Mouse (Mus musculus) urinary bladder, postnatal 10 days (tissue): Measurements from ENCODE around the gene Dlx5.

ENCODE experiments used
- DNase-seq: peaks from one replicate; pipeline ENCODE4 v3.0.0; 2022; ENCODE audit warnings: low spot score

Dlx5 gene

DNA sequence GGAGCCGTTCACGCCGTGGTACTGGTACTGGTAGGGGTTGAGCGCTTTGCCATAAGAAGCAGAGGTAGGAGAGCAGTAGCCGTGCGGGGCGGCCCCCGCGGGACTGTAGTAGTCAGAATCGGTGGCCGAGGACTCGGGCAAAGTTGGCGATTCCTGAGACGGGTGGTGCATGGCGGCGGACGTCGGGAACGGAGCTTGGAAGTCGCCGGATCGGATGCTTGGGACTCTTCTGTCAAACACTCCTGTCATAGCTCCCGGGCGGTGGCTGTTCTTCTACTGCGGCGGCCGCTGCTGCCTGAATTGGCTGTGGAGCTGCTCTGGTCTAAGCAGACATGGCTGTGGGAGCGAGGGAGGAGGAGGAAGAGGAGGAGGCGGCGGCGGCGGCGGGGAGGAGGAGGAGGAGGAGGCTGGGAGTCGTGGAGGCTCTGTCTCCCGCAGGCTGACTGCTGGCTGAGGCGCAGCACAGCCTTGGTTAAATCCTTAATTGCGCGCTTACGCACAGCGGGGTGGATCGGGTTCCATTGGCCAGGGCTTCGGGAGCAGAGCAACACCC, at the start of gene Dlx5:
Gene Dlx5, minus strand, starts transcription at position 448 of the 553 bp plus-strand sequence.
- no peak for DNase-seq

DNA sequence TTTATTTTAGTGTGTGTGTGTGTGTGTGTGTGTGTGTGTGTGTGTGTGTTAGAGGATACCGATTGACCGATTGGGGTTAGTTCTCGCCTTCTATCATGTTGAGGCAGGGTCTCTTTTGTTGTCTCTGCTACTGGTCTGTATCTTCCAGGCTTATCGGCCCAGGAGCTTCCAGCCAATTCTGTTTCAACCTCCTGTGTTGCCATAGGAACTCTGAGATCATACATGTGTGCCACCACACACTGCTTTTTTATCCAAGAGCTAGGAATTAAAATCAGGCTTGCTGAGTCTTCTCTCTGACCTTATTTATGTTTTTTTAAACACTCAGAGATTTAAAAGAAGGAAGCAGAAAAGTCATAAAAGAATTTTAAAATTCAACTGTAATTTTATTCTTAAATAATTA, 49.6 kb upstream of the Dlx5 start:
- DNase-seq, result no peak

DNA sequence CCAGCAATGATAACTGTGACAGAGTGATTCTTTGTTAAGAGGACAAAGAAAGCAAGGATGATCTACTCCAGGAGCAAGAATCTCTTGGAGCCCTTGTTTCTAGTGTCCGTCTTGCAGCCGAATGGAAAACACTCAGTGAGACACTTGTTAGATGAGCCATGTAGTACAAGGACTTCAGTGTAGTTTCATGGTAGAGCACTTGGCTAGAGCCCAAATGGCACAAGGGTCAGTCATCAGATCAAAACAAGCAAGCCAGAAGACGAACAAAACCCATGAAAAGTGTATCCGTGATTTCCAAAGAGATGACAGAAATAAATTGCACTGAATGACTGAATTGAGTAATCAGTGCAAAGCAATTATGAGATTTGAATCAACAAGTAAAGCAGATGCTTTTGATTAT, 48.9 kb upstream of the Dlx5 start:
- no peak for DNase-seq

DNA sequence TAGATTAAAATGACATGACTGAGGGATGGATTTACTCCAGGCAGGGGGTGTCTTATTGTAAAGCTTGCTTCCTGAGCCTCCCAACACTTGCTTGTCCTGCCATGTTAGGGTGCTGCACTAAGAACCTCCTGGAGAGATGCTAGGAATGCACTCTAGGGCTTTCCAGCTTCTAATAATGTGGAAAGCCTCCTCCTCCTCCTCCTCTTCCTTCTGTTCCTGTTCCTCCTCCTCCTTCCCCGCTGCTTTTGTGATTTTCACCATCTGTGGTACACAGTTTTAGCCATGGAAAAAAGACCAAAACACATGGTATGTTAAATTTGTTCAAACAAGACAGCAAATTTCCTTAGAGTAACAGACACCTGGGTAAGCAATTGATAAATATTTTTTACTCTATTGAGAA, 43.4 kb upstream of the Dlx5 start:
- no peak for DNase-seq

DNA sequence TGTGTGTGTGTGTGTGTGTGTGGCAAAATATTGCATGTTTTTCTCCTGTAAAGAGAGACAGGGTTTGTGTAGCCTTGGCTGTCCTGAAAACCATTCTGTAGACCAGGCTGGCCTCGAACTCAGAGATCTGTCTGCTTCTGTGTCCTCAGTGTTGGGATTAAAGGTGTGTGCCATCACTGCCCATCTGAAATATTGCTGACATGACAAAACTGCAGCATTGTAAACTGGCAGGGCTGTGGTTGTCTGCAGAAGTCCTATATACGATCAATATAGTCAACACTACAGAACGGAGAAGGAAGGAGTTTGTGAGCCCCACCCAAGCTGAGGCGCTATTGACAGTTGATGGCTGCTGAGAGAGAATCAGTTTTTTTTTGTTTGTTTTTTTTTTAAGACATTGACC, 35.4 kb upstream of the Dlx5 start:
- no peak for DNase-seq

DNA sequence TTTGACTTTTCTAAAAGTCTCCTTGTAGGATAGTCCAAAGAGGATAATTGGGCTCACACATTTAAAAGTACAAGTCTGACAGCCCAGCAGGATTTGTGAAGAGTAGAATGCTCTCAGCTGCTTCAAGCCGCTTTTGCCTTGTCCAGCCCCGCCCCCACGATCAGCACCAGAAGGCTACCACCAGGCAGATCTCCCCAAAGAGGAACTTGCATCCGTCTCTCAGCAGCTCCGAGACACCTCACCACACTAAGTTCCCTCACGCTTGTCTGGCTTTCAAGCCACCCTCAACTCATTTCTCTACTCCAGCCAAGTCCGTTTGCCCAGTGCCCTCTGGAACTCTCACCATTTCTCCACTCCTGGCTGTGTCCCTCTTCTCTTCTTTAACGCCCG, 33.6 kb upstream of the Dlx5 start:
- DNase-seq, result no peak

DNA sequence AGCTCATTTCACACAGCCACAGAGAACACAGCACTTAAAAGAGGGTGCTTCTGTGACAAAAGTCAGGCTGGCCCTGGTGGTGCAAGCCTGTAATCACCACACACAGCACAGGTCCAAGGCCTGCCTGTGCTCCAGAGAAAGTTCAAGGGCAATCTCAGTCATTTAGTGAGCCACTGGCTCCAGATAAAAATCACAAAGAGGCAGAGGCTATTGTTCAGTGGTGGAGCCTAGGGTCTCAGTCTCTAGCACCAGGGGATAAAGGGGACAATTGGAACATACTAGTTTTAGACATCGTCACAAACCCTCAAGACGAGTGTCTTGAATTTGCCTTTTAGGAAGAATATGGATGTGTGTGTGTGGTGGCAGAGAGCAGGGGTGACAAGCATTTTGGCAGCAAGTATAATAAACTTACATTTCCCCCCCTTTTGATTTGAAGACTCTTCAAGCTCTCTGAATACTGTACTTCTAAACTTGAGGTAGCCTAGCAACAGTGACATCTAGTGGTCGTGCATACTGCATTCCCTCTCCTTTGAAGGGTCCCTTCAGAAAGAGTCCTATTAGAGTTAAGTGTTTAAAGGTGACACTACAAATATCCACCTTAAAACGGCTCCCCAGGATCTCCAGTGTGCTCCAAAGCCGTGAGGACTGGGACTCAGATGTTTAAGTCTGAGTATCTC, 33.1 kb upstream of the Dlx5 start:
- no peak for DNase-seq

DNA sequence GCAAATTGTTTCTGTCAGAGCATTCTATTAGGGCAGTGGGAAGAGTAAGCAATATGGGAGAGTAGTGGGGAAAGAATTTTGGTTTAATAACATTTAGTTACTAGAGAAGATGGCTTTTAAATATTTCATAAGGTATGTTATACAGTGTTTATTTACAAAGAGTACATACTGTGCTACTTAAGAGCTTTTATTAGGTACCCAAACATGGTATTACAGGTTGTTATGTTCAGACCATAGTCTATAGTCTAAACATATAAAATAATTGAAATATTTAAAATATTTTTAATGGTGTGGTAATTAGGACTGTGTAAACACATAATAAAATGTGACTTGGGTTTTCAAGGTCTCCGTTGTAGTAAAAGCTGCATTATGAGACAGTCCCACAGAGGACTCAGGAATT, 32.4 kb upstream of the Dlx5 start:
- DNase-seq, result no peak

DNA sequence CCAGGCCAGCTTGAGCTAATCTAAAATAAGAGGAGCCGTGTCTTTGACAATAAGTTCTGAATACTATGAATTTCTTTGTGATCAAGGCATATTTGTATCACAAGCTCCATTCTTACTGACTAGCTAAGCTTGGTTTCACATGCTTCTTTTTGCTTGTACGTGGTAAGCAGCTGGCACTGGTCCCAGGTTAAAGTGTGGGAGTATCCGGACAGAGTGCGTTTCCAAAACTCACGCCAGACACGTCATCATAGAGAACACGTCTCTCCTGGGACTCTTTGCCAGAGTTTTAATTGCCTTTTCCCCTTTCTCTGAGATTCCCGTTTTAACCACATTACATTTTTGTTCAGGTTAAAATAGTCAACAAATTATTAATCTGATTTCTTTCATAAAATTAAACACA, 27.7 kb upstream of the Dlx5 start:
- no peak for DNase-seq

DNA sequence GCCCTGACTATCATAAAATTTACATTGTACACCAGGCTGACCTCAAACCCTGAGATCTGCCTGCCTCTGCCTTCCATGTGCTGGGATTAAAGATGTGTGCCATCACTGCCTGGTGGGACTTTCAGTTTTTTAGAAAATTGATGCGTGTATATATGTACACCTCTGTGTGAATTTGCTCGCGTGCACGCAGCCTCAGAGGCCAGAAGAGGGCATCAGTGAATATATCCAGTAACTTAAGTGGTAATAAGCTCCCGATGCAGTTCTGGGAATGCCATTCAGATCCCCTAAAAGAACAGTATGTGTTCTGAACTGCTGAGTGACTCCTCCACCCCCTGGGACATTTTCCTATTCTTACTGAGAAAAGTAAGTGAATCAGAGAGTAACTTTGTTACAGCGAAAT, 8.2 kb upstream of the Dlx5 start:
- DNase-seq, result no peak

DNA sequence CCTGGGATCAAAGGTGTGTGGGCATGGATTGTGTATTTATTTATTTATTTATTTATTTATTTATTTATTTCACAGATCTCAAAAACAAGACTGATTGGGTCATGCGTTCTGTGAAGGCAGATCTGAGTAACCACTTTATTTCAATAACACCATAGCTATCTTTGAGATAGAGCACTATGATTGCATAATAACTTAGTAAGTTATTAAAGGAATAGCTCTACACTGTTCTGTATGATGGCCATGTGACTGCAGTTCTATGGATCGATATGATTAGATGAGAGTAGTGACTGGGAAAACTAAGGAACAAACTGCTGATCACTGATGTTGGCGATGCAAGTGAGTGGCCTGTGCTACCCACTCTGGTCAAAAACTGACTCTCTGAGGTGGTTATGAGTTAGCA, 4.3 kb upstream of the Dlx5 start:
- DNase-seq, result no peak

DNA sequence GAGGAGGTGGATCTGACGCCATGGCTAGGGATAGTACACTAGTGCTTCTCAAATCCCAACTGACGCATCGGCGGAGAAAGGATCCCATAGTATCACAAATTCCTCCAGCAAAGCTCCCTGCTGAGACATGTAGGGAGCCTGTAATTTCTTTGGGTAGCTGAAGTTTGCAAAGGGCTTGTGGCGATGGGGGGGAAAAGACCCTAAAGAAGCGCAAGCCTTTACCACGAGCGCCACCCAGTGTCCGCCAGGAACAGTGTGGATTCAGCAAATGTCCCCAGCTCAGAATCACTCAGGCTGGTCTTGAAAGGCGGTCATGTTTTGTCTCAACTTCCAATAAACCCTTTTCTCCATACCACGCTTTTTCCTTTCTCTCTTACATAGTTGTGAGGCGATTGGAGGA, 3.0 kb upstream of the Dlx5 start:
- no peak for DNase-seq

DNA sequence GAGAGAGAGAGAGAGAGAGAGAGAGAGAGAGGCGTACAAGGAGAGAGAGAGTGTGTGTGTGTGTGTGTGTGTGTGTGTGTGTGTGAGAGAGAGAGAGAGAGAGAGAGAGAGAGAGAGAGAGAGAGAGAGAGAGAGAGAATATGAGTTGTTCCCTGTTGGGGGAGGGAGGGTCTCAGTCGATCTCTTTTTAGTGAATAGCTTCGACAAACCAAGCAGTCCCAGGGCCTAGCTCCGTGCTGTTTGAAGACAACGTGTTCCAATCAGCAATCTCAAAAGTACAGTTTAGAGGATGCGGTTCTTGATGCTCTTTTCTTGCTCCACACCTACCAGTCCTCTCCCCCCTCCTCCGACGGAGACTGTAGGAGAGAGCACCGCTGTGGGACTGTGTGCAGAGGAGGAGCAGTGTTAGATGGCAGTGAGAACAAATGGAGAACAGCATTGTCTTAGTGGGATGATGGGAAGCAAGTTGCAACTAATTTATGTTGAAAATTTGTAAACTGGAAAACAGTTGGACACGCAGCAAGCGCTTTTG, 447 bp upstream of the Dlx5 start:
- no peak for DNase-seq

DNA sequence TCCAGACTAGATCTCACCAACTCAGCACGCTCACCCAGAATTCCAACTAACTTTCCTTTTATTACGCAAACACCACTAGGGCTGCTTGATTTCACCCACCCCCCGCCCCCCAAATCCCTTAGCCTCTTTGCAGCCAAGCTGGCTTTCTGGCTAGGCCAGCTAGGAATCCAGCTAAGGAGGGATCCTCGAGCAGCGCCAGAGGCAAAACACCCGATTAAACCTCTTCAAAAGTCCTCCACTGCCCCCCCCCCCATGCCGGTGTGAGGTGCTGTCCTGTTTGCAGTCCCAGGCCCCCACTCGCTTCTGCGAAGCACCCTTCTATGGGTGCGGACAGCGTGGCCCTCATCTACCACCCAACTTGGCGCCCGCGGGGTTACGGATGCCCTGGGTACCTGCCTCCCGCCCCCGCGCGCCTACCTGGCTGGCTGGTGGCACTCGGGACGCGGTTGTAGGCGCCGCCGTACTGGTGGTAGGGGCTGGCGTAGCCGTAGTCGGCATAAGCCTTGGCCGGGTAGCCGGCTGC, 709 bp downstream of the Dlx5 start:
- no peak for DNase-seq

DNA sequence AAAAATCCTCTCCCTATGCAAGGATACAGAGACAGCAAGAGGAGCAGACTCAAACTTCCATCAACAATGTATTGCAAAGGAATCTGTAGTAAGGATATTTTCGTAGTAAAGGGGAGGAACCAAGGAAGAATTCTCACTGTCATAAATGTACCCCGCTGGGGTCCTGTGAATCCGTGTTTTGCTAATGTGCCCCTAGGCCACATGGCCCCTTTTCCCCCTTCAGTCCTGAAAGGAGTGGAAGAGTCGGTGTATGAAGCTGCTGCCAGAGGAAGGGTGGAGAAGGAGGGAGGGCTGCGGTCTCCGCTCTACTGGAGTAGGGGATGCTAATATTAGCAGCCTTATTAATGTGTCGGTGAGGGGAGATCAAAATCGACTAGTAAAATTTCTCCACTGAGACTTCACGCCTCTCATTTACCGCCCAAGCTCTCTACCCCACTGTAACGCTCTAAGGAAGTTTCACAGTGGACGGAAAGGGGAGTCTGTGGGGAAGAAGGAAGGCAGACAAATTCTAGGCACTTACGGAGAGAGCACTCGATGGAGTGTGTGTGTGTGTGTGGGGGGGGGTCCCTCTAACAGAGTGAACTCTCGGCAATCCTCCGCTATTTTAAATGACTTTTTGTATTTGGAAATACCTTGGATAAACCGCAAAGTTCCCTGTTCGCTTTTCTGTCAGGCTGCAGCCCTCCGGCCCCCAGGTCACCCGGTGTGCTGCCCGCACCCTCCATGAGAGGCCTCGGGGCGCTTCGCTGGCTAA, 1.3 kb downstream of the Dlx5 start:
- DNase-seq, result no peak

DNA sequence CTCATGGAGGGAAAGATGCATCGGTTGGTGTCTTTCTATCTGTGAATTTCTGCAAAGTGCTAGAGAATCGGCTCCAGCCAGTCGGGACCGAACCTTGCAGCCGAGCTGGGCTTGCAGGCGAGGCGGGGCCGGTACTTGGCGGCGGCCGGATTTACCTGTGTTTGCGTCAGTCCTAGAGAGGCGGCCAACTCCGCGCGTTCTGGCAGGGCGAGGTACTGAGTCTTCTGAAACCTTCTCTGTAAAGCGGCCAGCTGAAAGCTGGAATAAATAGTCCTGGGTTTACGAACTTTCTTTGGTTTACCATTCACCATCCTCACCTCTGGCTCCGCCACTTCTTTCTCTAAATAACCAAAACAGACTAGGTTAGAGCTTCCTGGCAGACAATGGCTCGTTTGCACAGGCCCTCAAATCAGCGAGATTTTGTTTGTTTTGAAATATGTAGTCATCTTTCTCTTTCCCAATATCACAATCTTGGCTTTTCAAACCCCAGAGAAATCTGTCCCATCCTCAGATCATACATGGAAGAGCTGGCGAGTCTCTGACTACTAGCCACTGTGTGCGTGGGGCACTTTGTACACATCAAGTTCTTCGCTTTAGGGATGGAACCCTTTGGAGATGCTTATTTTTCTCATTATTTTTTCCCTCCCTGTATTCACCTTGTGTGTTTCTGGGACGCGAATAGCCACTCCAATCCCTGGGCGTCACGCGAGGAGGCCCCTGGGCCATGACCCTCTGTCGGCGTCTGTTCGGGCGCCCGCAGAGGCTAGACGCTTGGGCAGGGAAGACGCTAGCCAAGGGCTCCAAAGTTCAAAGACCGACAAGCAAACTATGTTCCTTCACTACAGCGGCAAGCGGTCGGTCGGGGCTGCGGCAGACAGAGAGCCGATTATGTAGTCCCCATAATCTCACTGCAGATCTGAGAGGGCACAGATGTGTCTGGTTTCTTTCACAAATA, 2.2 kb downstream of the Dlx5 start:
- DNase-seq, result no peak

DNA sequence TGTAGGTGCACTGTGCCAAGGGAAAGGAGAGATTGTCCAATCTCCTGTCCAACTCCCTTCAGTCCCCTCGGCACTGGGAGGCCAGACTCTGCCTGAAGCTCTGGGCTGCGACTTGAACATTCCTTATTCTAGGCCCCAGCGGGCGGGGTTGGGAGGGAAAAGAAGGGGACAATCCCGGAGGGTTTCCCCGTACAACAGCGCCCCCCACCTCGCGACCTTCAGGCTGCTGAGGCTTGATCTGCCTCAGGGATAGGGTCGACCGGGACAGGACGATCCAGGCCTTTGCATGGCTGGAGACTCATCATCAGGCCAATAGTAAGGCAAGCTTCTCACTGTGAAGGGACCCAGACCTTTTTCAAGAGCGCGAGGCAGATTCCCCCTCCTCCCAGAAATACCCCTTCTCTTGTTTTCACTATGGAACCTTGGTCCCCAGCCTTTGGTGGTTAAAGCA, 3.0 kb downstream of the Dlx5 start:
- DNase-seq, result no peak

DNA sequence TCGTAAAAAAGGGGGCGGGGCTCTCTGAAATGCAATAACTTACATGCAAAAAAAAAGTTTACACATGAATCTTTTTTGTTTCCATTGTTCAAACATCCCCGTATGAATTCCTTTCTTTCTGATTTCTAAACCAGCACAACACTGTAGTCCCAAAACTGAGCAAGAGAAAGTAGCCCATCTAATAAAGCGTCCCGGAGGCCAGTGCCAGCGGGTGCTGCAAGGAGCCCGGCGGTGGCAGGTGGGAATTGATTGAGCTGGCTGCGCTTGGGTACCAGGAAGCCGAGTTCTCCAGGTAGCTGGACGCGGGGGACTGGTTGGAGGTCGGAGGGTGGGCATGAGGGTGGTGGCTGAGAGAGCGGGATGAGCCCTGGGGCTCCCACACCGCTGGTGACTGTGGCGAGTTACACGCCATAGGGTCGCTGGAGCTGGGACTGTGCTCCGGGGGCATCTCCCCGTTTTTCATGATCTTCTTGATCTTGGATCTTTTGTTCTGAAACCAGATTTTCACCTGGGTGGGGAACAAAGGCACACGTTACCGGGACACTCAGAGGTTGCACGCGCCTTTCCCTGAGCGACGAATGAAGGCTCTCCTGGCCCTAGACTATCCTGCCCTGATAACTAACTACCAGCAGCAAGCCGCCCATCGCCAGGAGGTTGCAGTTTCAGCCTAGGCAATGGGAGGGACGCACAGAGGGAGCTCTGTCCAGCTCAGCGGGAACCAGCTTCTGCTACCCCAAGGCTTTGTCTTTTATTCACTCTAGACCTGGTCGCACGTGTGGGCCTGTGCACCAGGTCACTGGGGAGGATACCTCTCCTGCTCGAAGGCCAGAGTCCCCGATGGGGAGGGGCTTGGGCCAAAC, 3.7 kb downstream of the Dlx5 start:
- no peak for DNase-seq

DNA sequence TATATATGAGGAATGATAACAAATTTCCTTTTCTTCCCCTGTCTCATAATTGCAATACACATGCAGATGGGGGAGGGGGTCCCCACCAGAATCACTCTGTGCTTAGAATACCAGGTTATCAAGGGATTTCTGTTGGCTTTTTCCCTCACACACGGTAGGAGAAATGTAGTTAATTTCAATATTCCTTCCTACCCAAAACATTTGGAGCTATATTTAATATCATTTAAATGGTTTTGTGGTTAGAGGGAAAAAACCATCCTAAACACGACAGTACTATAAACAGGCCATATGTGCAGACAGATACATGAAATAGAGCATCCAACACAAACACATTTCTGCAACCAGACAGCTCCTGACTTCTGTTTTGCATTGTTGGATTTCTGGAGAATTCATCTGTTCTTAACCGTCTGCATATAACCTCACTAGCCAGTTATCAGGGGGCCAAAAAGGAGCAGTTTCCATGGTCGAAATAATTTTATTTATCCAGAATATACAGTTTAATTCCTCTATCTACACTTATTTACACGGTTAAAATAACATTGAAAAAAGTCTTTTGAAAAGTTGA, 4.5 kb downstream of the Dlx5 start:
- DNase-seq, result no peak

DNA sequence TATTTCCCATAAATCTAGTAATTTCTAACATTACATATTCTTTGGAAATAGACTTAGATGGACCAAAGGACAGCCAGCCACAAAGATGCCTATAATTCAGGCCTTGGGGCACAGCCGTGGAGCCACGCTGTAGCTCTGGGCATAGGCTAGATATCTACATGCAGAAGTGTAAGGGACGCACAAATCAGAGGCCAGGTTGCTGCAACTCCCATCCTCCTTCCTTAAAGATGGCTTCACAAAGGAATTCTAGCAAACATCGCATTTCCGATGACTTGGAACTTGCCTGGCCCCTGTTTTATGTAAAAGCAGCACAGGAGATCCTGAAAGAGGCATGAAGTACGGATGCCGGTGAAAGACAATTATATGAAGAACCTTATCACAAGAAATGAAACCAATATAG, 5.2 kb downstream of the Dlx5 start:
- DNase-seq, result no peak

DNA sequence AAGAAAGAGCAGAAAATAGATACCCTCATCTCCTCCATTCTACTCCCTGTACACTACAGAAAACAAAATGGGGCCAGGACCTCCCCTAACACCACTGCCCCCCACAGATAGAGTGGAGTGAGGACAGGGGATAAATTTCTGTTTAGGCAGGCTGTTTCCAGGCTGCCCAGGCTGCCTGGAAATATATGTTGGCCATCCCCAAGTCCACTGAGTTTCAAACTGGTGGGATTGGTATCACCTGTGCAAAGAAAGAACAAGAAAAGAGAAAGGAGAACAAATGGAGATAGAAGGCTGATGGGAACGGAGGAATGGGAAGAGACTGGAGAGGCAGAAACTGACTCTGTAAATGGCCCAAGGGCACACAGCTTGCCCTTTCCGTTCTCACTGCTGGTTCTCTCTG, 5.7 kb downstream of the Dlx5 start:
- DNase-seq, result no peak
